Mouse (Mus musculus) left cerebral cortex, adult 6 months (tissue): ENCODE measurements around the gene Nup50. TPM values are rescaled to one million over a fixed set of nuclear protein-coding genes. Genes with fewer than 3 reads are reported as not detected.

Experiments used
- long read RNA-seq, 2 experiments: library from polyadenylated mRNA; unstranded; transcript quantifications; one replicate each; pipeline ENCODE4 v2.0.0; 2019 to 2020
- polyA plus RNA-seq: library from polyadenylated mRNA; unstranded; fragments of <200 nt; fragmentation: Nextera tagmentation; gene quantifications from 2 replicates; pipeline ENCODE4 v1.2.3, GENCODE M21; 2021

Gene Nup50
- 10.8 and 12.7 TPM in 2 replicates for polyA plus RNA-seq
- long read RNA-seq, experiment 1, full-length matches to known transcripts, result 160 of 183 reads
- long read RNA-seq, experiment 1, partial matches to known transcripts, result 6 of 183 reads
- long read RNA-seq, experiment 1, other reads (novel, unspliced or antisense), result 17 of 183 reads
- long read RNA-seq, experiment 2, full-length matches to known transcripts, result 15 of 27 reads
- long read RNA-seq, experiment 2, partial matches to known transcripts, result 2 of 27 reads
- long read RNA-seq, experiment 2, other reads (novel, unspliced or antisense), result 10 of 27 reads

GRCm38 (mm10) chr15:84922884-84923507 is at the start of gene Nup50:
TSS of gene Nup50 (plus strand) at chr15:84923411.

GRCm38 (mm10) chr15:84919938-84920337 is 3.3 kb upstream of the Nup50 start, which contains the start of gene Gm29666:
TSS of gene Gm29666 (minus strand) at chr15:84920038.

DNA sequence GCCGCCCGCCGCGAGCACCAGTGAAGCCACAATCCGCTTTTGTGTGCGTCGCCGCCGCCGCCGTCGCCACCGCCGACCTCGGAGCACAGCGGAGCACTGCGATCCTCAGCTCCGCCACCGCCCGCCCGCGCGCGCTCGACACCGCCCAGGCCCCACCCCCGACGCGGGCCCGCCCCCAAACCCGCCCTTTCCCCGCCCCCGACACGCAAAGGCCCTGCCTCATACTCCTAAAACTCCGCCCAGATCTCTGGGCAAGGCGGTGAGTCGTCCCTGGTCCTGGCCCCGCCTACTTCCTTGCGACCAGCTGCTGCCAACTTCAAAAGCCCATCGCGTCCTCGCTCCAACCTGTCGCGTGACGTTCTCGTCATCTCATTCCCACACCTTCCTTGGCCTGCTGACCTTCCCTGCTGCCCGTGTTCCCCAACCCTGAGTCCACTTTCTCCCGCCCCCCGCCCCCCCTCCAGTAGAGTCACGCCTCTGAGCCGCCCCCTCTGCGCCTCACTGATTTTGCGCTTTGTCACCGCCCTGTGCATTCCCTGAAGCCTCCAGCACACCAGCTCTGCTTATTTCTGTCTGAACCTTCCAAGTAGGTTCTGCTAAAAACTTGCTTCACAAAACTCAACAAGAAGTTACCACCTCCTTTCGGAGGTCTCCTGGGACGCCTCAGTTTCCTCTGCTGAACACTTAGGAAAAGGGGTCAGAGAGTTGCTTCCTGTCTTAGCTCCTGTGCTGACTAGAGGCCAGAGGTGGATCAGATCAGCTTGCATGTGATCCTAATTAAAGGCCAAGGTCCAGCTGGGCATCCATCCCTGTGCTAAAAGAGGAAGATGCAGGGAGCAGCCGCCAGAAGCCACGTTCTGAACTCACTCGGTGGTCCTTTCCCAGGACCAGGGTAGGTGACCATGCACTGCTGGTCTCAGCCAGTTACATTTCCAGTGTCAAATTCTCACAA is 64.9 kb downstream of the Nup50 start, which contains the start of gene 5031439G07Rik:
Gene 5031439G07Rik, minus strand, starts transcription at position 678 of the 952 bp plus-strand sequence.

Other genes starting within 250 kb of the Nup50 start
- 0.15 and 0.29 TPM in 2 replicates for gene Arhgap8, start 203.4 kb upstream of the Nup50 start, polyA plus RNA-seq
- gene Phf21b, start 67.4 kb upstream of the Nup50 start, polyA plus RNA-seq, result 0.56 and 0.61 TPM in 2 replicates
- gene Gm29666, start 3.4 kb upstream of the Nup50 start, polyA plus RNA-seq, result 0.30 and 0.37 TPM in 2 replicates
- gene 5031439G07Rik, start 65.1 kb downstream of the Nup50 start, polyA plus RNA-seq, result 5.2 and 5.4 TPM in 2 replicates
- 0.44 TPM in 1 of 2 replicates, not detected in the other for gene Upk3a, start 93.7 kb downstream of the Nup50 start, polyA plus RNA-seq
- gene Fam118a, start 105.5 kb downstream of the Nup50 start, polyA plus RNA-seq, result 9.7 and 15.7 TPM in 2 replicates
- 0.04 and 0.27 TPM in 2 replicates for gene Smc1b, start 208.6 kb downstream of the Nup50 start, polyA plus RNA-seq
- 0.32 and 0.53 TPM in 2 replicates for gene Ribc2, start 208.7 kb downstream of the Nup50 start, polyA plus RNA-seq